Mouse (Mus musculus) ES-Bruce4 (cell line): ENCODE measurements around the gene Eno2.

Experiments
- CTCF ChIP-seq: IDR thresholded peaks from one replicate; pipeline ENCODE4 v1.8.1; 2011; ENCODE audit warnings: low read depth, low read length
- EP300 ChIP-seq: IDR thresholded peaks from 2 replicates; pipeline ENCODE4 v1.6.1; 2011; ENCODE audit warnings: low read depth, low read length; ENCODE audit not compliant: insufficient read depth
- POLR2A ChIP-seq: IDR thresholded peaks from one replicate; pipeline ENCODE4 v1.8.1; 2011; ENCODE audit warnings: low read length; ENCODE audit not compliant: insufficient read depth

DNA sequence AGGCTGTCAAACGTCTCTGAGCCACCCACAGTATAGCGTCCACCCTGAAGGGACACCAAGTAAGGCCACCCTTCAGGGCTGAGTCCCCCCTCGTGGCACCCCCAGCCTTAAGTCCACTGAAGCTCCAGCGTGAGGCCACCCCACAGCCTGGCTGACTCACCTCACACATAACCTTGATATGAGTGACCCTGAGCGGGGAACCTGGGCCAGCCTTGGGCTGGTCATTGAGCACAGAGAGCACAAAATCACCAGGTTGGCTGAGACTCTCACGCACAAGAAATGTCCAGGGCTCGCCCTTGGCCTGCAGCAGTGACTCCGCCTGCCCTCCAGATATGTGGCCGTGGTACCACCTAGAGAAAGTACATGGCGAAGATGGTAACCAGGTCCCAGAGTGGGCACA is 40.9 kb downstream of the Eno2 start:
- no peak for TF ChIP-seq CTCF
- no peak for TF ChIP-seq POLR2A
- no peak for TF ChIP-seq EP300
